Mouse (Mus musculus) forebrain, embryonic 16.5 days (tissue): ENCODE measurements at regions not wholly inside any gene's neighbourhood (a gene's known extent, or its start where the extent isn't known, plus 50 kb on each side); places are given as distances from the start of the nearest gene placed in this dataset.

Experiments used
- ATAC-seq: fragments of 200-750 bp; cut with Nextera tagmentation; 2 replicates; pipeline ENCODE4 v1.8.0; 2017; ENCODE audit warnings: mild to moderate bottlenecking, moderate library complexity
- H3K27ac ChIP-seq: fragments of 300-500 bp; sonication (generic); 2 replicates; pipeline ENCODE4 v1.5.1; 2014; ENCODE audit warnings: low read length, control low read depth
- H3K27me3 ChIP-seq: fragments of 300-500 bp; sonication (generic); replicated peaks from 2 replicates; pipeline ENCODE4 v1.6.1; 2014; ENCODE audit warnings: low read length; ENCODE audit not compliant: control insufficient read depth, insufficient read depth
- H3K36me3 ChIP-seq: fragments of 300-500 bp; sonication (generic); 2 replicates; pipeline ENCODE4 v1.6.1; 2014; ENCODE audit not compliant: control insufficient read depth, insufficient read depth
- H3K4me1 ChIP-seq: fragments of 300-500 bp; sonication (generic); replicated peaks from 2 replicates; pipeline ENCODE4 v1.6.1; 2014; ENCODE audit warnings: low read length; ENCODE audit not compliant: control insufficient read depth, insufficient read depth
- H3K4me2 ChIP-seq: fragments of 300-500 bp; sonication (generic); 2 replicates; pipeline ENCODE4 v1.6.1; 2014; ENCODE audit warnings: mild to moderate bottlenecking, low read length, control low read depth
- H3K4me3 ChIP-seq: fragments of 300-500 bp; sonication (generic); replicated peaks from 2 replicates; pipeline ENCODE4 v1.5.1; 2014; ENCODE audit warnings: mild to moderate bottlenecking, low read length, control low read depth
- H3K9ac ChIP-seq: fragments of 300-500 bp; sonication (generic); replicated peaks from 2 replicates; pipeline ENCODE4 v1.6.1; 2014; ENCODE audit warnings: low read depth, low read length, control low read depth
- H3K9me3 ChIP-seq: fragments of 300-500 bp; sonication (generic); 2 replicates; pipeline ENCODE4 v1.6.1; 2016; ENCODE audit warnings: low read length; ENCODE audit not compliant: control insufficient read depth
- WGBS: fragments of 180-500 bp; shearing (Covaris S2); extraction: QIAGEN DNeasy Blood & Tissue Kit; methylation state at CpG from one replicate; pipeline ENCODE4 v1.1.7; 2014; 5-methylcytosine and 5-hydroxymethylcytosine counted together

DNA sequence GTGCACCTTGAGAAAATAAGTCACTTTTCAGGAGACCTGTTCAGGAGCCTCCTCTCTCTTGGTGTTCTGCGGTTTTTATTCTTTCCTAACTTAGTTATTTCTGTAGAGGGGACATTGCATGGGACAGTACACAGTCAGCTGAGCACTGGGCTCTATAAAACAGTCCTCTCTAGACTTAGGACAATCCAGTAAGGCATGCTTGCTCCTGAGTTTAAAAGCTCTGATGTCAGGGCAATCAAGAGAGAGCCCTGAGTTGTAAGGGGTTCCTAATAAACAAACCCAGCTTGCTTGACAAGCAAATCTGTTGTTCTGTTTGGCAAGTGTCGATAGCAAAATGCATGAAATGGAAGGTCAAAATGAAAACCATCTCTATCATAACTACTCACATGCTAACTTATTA lies 395.7 kb downstream of the Gpam start:
- Histone ChIP-seq H3K4me1 (no peaks in the 10 kb centered on the region), H3K27me3 (no peaks in the 10 kb centered on the region), H3K4me3 (no peak overlapping the region), H3K4me2 (no peak overlapping the region), H3K27ac (no peak overlapping the region), H3K9me3 (no peaks in the 10 kb centered on the region), H3K36me3 (no peaks in the 10 kb centered on the region), H3K9ac (no peak overlapping the region)
- WGBS, result 79% methylated on average over 2 of the region's 2 CpGs
- no peak for ATAC-seq

DNA sequence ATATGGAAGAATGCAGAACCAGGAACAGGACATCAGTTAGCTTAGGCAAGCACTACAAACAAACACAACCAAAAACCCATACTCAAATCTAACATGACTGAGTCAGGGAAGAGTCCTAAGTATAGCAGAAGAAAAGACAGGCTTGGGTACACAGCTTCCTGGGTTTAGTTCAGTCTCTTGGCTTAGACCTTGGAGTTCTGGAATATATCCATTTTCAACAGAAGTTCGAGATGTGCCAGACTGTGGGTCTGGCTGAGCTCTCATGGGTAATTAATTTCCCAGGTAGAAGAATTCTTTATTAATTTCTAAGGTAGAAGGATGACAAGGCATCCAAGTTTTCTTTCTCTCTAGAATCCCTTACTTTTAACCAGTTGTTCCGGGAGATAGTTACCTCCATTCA lies 396.2 kb downstream of the Gpam start:
- H3K4me3 ChIP-seq, result no peak overlapping the region
- ATAC-seq, result no peak
- no peak overlapping the region for H3K9ac ChIP-seq
- H3K27ac ChIP-seq, result no peak overlapping the region
- no peaks in the 10 kb centered on the region for H3K9me3 ChIP-seq
- no peak overlapping the region for H3K4me2 ChIP-seq
- no peaks in the 10 kb centered on the region for H3K4me1 ChIP-seq
- H3K27me3 ChIP-seq, result no peaks in the 10 kb centered on the region
- WGBS, result 81% methylated on average over 2 of the region's 2 CpGs
- H3K36me3 ChIP-seq, result no peaks in the 10 kb centered on the region

DNA sequence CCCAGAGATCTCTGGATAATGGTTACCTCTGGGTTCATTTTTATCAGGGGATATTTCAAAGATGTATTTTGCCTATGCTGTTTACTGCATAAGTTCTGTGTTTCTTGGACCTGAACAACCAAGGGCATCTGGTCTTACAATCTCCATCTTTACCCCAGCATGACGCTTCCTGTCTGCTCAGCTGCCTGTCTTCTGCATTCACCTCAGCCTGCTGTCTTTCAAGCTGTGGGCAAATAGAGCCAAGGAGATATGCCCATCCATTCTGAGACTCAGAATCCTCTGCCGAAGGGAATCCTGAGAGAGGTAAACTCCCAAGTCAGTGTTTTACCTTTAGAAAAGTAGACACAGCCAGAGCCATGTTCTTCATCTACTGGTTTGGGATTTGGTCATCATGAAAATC lies 396.7 kb downstream of the Gpam start:
- ATAC-seq, result no peak
- Histone ChIP-seq H3K27me3 (no peaks in the 10 kb centered on the region), H3K9ac (no peak overlapping the region), H3K4me3 (no peak overlapping the region), H3K9me3 (no peaks in the 10 kb centered on the region), H3K4me2 (no peak overlapping the region), H3K4me1 (no peaks in the 10 kb centered on the region), H3K36me3 (no peaks in the 10 kb centered on the region), H3K27ac (no peak overlapping the region)
- 89% methylated on average over 2 of the region's 2 CpGs for WGBS

DNA sequence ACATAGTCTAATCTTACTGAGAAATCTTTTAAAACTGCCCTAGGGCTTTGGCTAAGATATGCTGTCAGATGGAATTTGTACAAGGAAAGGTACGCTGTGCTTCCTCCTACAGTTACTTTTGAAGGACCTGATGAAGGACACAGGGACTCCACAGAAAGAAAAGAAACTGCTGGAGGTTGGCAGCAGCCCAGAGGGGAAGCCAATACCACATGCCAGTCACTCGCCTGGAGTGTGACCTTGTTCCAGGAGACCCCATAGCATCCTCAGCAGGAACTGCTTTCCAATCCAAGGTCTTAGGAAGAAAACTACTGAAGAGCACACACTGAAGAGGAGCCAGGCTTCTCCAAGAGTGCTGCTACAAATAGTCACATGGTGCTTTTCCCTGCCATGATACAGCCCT lies 404.9 kb downstream of the Gpam start:
- Histone ChIP-seq H3K27me3 (no peaks in the 10 kb centered on the region), H3K36me3 (no peaks in the 10 kb centered on the region), H3K4me3 (no peak overlapping the region), H3K27ac (no peak overlapping the region), H3K9me3 (no peaks in the 10 kb centered on the region), H3K4me2 (no peak overlapping the region), H3K9ac (no peak overlapping the region), H3K4me1 (no peaks in the 10 kb centered on the region)
- 47% methylated on average over 2 of the region's 2 CpGs for WGBS
- no peak for ATAC-seq

DNA sequence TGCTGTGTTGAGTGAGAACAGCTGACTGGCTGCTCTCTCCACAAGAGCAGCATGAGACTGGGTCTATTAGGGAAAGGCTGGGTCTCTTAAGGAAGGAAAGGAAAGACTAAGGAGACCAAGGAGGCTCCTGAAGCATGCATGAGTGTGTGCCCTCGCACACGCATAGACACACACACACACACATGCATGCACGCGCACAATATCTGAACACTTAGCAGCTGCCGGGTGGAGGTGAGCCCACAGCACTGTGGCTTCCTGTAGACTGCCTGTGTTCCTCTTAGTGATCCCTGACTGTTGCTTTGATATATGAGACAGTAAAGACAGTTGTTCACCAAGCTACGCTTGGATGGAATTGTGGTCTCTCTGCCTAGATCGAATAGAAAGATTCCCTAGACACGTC lies 429.6 kb downstream of the Gpam start:
- Histone ChIP-seq H3K27ac (no peak overlapping the region), H3K4me1 (no peaks in the 10 kb centered on the region), H3K4me3 (no peak overlapping the region), H3K9ac (no peak overlapping the region), H3K27me3 (no peaks in the 10 kb centered on the region), H3K36me3 (no peaks in the 10 kb centered on the region), H3K4me2 (no peak overlapping the region), H3K9me3 (no peaks in the 10 kb centered on the region)
- 94% methylated on average over 8 of the region's 8 CpGs for WGBS
- ATAC-seq, result no peak

DNA sequence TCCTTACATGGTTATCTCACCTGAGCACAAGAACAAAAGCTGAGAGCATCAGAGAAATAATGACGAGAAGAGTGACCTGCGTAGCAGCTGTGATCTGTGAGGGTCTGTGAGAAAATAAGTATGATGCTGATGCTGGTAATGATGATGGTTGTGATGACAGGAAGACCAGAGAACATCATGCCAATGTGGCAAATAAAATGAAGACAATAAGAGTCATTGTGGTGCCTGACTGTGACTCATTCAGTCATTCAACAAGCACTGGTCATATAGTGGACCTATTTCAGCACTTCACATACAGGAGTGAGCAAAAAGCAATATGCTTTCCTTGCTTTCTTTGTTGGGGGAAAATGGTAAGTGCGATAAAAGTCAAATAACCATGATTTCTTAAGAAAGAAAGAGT lies 433.3 kb downstream of the Gpam start:
- H3K9ac ChIP-seq, result no peak overlapping the region
- no peak overlapping the region for H3K4me2 ChIP-seq
- no peaks in the 10 kb centered on the region for H3K27me3 ChIP-seq
- no peaks in the 10 kb centered on the region for H3K36me3 ChIP-seq
- no peak for ATAC-seq
- 98% methylated on average over 3 of the region's 3 CpGs for WGBS
- H3K4me3 ChIP-seq, result no peak overlapping the region
- H3K27ac ChIP-seq, result no peak overlapping the region
- no peaks in the 10 kb centered on the region for H3K9me3 ChIP-seq
- H3K4me1 ChIP-seq, result no peaks in the 10 kb centered on the region

DNA sequence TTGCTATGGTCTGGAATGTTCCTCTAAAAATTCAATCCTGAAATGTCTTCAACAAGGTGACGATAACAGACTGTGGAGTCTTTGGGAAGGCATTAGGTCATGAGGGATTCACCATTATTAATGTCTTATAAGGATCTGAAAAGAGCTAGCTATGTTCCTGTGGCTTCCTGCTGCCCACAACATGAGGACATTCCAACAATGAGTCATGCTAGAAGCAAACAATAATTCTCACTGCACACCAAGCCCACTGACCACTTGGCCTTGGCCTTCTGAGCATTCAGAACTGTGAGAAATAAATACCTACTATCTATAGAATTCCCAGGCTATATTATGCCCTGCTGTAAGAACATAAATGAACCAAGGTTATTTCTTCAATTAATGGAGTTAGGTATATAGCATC lies 433.9 kb downstream of the Gpam start:
- no peak overlapping the region for H3K27ac ChIP-seq
- no peaks in the 10 kb centered on the region for H3K4me1 ChIP-seq
- 90% methylated on average over 1 of the region's 1 CpGs for WGBS
- no peak overlapping the region for H3K9ac ChIP-seq
- no peaks in the 10 kb centered on the region for H3K27me3 ChIP-seq
- H3K4me2 ChIP-seq, result no peak overlapping the region
- no peaks in the 10 kb centered on the region for H3K36me3 ChIP-seq
- H3K4me3 ChIP-seq, result no peak overlapping the region
- ATAC-seq, result no peak
- H3K9me3 ChIP-seq, result no peaks in the 10 kb centered on the region

DNA sequence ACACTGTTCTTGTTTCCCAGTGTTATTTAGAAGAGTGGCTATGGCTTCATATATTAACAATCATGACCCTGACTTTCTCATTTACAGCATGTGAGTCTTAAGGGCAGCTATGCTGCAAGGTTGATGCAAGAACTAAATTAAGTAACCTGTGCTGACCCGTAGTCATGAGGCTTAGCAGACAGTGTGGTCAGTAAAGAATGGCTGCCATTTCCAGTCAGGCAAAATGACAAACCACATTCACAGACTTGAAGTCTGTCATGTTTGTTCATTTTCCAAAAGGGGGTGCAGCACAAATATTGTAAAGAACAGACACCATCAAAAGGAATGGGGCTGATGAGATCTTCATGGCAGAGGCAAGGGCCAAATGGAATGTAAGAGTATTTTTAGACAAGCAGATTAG lies 435.2 kb downstream of the Gpam start:
- Histone ChIP-seq H3K27me3 (no peaks in the 10 kb centered on the region), H3K27ac (no peak overlapping the region), H3K4me2 (no peak overlapping the region)

DNA sequence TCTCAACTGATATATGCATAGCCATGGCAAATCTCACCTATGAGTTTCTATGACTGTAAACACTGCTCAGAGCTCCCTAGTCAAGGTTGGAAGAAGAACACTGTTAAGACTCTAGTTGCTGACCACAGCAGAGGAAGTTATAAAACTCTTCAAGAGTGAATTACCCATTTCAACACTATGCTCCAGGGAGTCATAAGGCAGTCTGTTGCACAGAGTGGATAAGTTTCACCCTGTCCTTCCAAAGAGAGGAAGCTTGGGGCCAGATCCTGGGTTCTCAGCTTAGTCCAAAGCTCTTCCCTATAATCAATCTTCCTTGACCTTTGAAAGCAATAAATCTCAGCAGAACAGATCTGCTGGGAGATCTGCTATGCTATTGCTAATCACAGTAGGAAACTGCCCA lies 438.4 kb downstream of the Gpam start:
- Histone ChIP-seq H3K4me1 (no peaks in the 10 kb centered on the region), H3K4me3 (no peak overlapping the region), H3K27ac (no peak overlapping the region), H3K4me2 (no peak overlapping the region), H3K9ac (no peak overlapping the region), H3K27me3 (no peaks in the 10 kb centered on the region), H3K9me3 (no peaks in the 10 kb centered on the region), H3K36me3 (no peaks in the 10 kb centered on the region)
- ATAC-seq, result no peak

More for the DNA sequence above, 435.2 kb downstream of the Gpam start:
- ATAC-seq, result no peak
- Histone ChIP-seq H3K36me3 (no peaks in the 10 kb centered on the region), H3K4me1 (no peaks in the 10 kb centered on the region), H3K9ac (no peak overlapping the region), H3K4me3 (no peak overlapping the region), H3K9me3 (no peaks in the 10 kb centered on the region)
- 89% methylated on average over 1 of the region's 1 CpGs for WGBS

DNA sequence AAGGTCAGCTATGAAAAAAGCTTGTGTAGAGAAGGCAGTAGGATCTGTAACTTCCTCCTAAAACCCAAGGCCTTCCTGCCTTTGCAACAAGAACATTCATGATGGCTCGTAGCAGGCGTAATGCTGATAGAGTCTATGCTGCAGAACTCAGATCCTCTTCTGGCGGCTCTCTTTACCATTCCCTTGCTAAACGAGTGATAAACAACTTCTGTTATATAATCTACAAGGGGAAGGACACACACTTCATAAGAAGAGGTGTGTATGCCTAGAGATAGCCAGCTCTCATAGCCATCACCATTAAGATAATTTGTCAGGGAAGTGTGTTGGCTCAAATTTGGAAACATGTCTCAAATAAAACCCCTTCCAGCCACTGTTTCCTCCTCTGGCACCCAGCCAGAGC lies 441.9 kb downstream of the Gpam start:
- Histone ChIP-seq H3K27me3 (no peaks in the 10 kb centered on the region), H3K27ac (no peak overlapping the region), H3K4me3 (no peak overlapping the region), H3K36me3 (no peaks in the 10 kb centered on the region), H3K4me1 (no peaks in the 10 kb centered on the region), H3K9ac (no peak overlapping the region), H3K9me3 (no peaks in the 10 kb centered on the region), H3K4me2 (no peak overlapping the region)
- WGBS, result 89% methylated on average over 4 of the region's 4 CpGs
- no peak for ATAC-seq
